ENCODE assay signal across 7 mouse cellular contexts in genomic region chr12:79966289-79966615, GRCm38 (mm10).
DNase-seq lines count a peak whose midpoint lies in the region; ATAC-seq lines count a peak whose summit lies in the region.

No protein-coding gene starts in this region.

- ATAC-seq in lung, embryonic 16.5 days (ENCODE audit: low read depth): no peak; the same call in 1 of the 2 replicates
- no peak for ATAC-seq in forebrain, embryonic 14.5 days
- ATAC-seq in limb, embryonic 11.5 days (ENCODE audit: insufficient number of reproducible peaks, low FRiP score, low TSS enrichment, low read depth): no peak
- ATAC-seq in neural tube, embryonic 15.5 days (ENCODE audit: low FRiP score): no peak

- H3K4me3 ChIP-seq in lung, embryonic 16.5 days (ENCODE audit: low read length): no peak overlapping the region
- peak overlapping the region; percentile 38 for H3K4me3 ChIP-seq in forebrain, embryonic 14.5 days (ENCODE audit: low read depth, low read length)
- H3K4me3 ChIP-seq in limb, embryonic 11.5 days (ENCODE audit: low read depth, low read length): no peak overlapping the region
- H3K4me3 ChIP-seq in neural tube, embryonic 15.5 days (replicated peaks): peak overlapping the region; percentile 48; the same call in 1 of the 2 replicates

- no peak for DNase-seq in lung, adult 18-20 months
- no peak for DNase-seq in forebrain, embryonic 14.5 days (ENCODE audit: low spot score)
- DNase-seq in limb, embryonic 11.5 days (ENCODE audit: low spot score): no peak
- DNase-seq in c-Kit-positive CD71-positive TER-119-positive erythroid progenitor cells, embryonic 14.5 days (ENCODE audit: low spot score): no peak
- no peak for DNase-seq in urinary bladder, postnatal 25 days (ENCODE audit: low spot score)

- no peaks in the 10 kb centered on the region for H3K36me3 ChIP-seq in lung, embryonic 16.5 days (ENCODE audit: control insufficient read depth, insufficient read depth, low read length)
- H3K36me3 ChIP-seq in forebrain, embryonic 14.5 days (ENCODE audit: control insufficient read depth, insufficient read depth, low read length): no peaks in the 10 kb centered on the region
- H3K36me3 ChIP-seq in limb, embryonic 11.5 days (ENCODE audit: control insufficient read depth, insufficient read depth, low read length): no peaks in the 10 kb centered on the region
- H3K36me3 ChIP-seq in neural tube, embryonic 15.5 days: no peaks in the 10 kb centered on the region

- H3K27ac ChIP-seq in lung, embryonic 16.5 days (ENCODE audit: low read length): peak overlapping the region; percentile 97
- H3K27ac ChIP-seq in forebrain, embryonic 14.5 days (ENCODE audit: low read depth, low read length): peak overlapping the region; percentile 67; the same call in 1 of the 2 replicates
- H3K27ac ChIP-seq in limb, embryonic 11.5 days (replicated peaks; ENCODE audit: low read depth, low read length): peak overlapping the region; percentile 37
- H3K27ac ChIP-seq in neural tube, embryonic 15.5 days (replicated peaks): peak overlapping the region; percentile 81

- peak overlapping the region; percentile 72 for H3K9ac ChIP-seq in lung, embryonic 16.5 days (ENCODE audit: low read length)
- peak overlapping the region; percentile 68 for H3K9ac ChIP-seq in forebrain, embryonic 14.5 days (ENCODE audit: low read length)
- H3K9ac ChIP-seq in limb, embryonic 11.5 days (ENCODE audit: low read length): no peak overlapping the region
- peak overlapping the region; percentile 66; the same call in 1 of the 2 replicates for H3K9ac ChIP-seq in neural tube, embryonic 15.5 days (replicated peaks)

- H3K4me1 ChIP-seq in lung, embryonic 16.5 days (replicated peaks; ENCODE audit: control insufficient read depth, insufficient read depth, low read length): peaks cover 56% of the 10 kb centered on the region
- H3K4me1 ChIP-seq in forebrain, embryonic 14.5 days (ENCODE audit: control insufficient read depth, insufficient read depth, low read length): peaks cover 29% of the 10 kb centered on the region
- H3K4me1 ChIP-seq in limb, embryonic 11.5 days (ENCODE audit: control insufficient read depth, insufficient read depth, low read length): peaks cover 34% of the 10 kb centered on the region
- peaks cover 52% of the 10 kb centered on the region for H3K4me1 ChIP-seq in neural tube, embryonic 15.5 days

- H3K4me2 ChIP-seq in lung, embryonic 16.5 days (ENCODE audit: low read depth, low read length): peak overlapping the region; percentile 61
- peak overlapping the region; percentile 61 for H3K4me2 ChIP-seq in forebrain, embryonic 14.5 days (ENCODE audit: low read length)
- H3K4me2 ChIP-seq in limb, embryonic 11.5 days (ENCODE audit: low read depth, severe bottlenecking): peak overlapping the region; percentile 46; the same call in 1 of the 2 replicates
- H3K4me2 ChIP-seq in neural tube, embryonic 15.5 days: peak overlapping the region; percentile 83

- H3K27me3 ChIP-seq in lung, embryonic 16.5 days (ENCODE audit: control insufficient read depth, insufficient read depth, low read depth, low read length): no peaks in the 10 kb centered on the region
- H3K27me3 ChIP-seq in forebrain, embryonic 14.5 days (replicated peaks; ENCODE audit: control insufficient read depth, insufficient read depth, low read length): no peaks in the 10 kb centered on the region
- no peaks in the 10 kb centered on the region for H3K27me3 ChIP-seq in limb, embryonic 11.5 days (ENCODE audit: control insufficient read depth, insufficient read depth, low read length)
- H3K27me3 ChIP-seq in neural tube, embryonic 15.5 days (replicated peaks): no peaks in the 10 kb centered on the region

- H3K9me3 ChIP-seq in lung, embryonic 16.5 days (ENCODE audit: control insufficient read depth, low read length): no peaks in the 10 kb centered on the region
- H3K9me3 ChIP-seq in forebrain, embryonic 14.5 days (replicated peaks; ENCODE audit: control insufficient read depth, low read length): no peaks in the 10 kb centered on the region
- no peaks in the 10 kb centered on the region for H3K9me3 ChIP-seq in limb, embryonic 11.5 days (ENCODE audit: control insufficient read depth, low read length)
- H3K9me3 ChIP-seq in neural tube, embryonic 15.5 days (replicated peaks): no peaks in the 10 kb centered on the region

- 34% methylated on average over 6 of the region's 6 CpGs for WGBS in lung, embryonic 16.5 days
- 67% methylated on average over 6 of the region's 6 CpGs for WGBS in forebrain, embryonic 14.5 days
- WGBS in limb, embryonic 11.5 days: 49% methylated on average over 6 of the region's 6 CpGs
- 61% methylated on average over 6 of the region's 6 CpGs for WGBS in neural tube, embryonic 15.5 days

Comparison
In these comparisons a context has a peak if more than half of its experiments do, and no peak if none do; other contexts are left out.
1. H3K27ac ChIP-seq: peak in every context shown above with its lines; median percentile 97 in lung, embryonic 16.5 days; 81 in neural tube, embryonic 15.5 days; 67 in forebrain, embryonic 14.5 days; 37 in limb, embryonic 11.5 days.
2. H3K4me3 ChIP-seq: peak in forebrain, embryonic 14.5 days (single experiment) and neural tube, embryonic 15.5 days (single experiment); none in lung, embryonic 16.5 days (single experiment) and limb, embryonic 11.5 days (single experiment).
3. Peak in every context shown above with its lines, with median percentiles within 50 percentile points of each other: H3K4me2 ChIP-seq.